Mouse (Mus musculus) testis, postnatal 10 days (tissue): ENCODE data around the gene Ifitm3.
"Not testable (repeated sequence)": the region's sequence is repeated elsewhere in the genome, so short reads cannot be mapped to it uniquely, and the experiment has no call there.

ENCODE experiments used
- DNase-seq: peaks from one replicate; pipeline ENCODE4 v3.0.0; 2021; ENCODE audit warnings: low spot score

The Ifitm3 gene

GRCm38 (mm10) chr7:141032458-141033167, 22.0 kb upstream of the Ifitm3 start:
- no peak for DNase-seq

GRCm38 (mm10) chr7:141030390-141030789, 19.8 kb upstream of the Ifitm3 start:
- no peak for DNase-seq

DNA sequence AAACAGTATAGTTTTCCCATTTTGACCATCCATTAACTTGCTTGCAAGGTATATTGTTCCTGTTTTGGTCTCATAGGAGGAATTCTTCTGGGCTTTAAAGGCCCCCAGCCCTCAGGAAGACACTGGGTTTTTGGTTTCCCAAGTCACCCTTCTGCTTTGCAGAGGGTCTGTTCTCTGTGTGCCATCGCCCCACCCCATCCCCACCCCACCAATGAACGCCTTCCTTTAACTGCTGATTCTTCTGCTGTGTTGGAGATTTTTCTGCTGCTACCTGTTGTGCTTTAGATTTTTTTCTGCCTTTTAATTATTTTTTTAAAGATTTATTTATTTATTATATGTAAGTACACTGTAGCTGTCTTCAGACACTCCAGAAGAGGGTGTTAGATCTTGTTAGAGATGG, 18.3 kb upstream of the Ifitm3 start, which contains the start of gene Gm17387:
Gm17387 (plus strand) TSS at position 301 of the 400 bp plus-strand sequence.
- DNase-seq: no peak

- no peak for DNase-seq
Measured at GRCm38 (mm10) chr7:141026740-141027098, 16.1 kb upstream of the Ifitm3 start.

DNA sequence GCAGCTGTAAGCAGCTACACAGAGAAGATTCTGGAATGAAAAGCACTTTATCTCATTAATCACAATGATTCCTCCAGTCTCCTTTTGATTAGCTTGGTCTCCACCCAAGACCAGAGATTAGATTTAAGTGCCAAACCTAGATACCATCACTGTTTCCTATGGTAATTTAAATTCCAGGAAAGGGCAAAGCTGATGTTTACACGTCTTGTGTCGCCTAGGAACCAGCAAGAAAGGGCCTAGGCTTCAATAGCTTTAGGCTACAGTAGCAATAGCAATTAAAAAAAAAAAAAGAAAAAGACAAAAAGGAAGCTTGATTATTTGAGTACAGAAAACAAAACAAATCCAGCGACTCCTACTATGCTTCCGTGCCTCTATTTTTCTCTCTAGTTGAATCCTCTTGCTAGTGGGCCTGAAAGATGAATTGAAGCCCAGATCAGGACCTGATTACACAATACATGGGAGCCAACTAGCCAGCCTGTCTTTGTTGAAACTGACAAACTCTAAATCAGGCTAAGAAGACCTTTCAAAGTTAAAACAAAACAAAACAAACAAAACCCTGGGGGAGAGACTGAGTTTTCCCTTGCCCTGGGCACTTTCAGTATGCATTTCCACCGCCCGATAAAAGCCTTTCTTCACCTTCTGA, 15.6 kb upstream of the Ifitm3 start:
- no peak for DNase-seq

DNA sequence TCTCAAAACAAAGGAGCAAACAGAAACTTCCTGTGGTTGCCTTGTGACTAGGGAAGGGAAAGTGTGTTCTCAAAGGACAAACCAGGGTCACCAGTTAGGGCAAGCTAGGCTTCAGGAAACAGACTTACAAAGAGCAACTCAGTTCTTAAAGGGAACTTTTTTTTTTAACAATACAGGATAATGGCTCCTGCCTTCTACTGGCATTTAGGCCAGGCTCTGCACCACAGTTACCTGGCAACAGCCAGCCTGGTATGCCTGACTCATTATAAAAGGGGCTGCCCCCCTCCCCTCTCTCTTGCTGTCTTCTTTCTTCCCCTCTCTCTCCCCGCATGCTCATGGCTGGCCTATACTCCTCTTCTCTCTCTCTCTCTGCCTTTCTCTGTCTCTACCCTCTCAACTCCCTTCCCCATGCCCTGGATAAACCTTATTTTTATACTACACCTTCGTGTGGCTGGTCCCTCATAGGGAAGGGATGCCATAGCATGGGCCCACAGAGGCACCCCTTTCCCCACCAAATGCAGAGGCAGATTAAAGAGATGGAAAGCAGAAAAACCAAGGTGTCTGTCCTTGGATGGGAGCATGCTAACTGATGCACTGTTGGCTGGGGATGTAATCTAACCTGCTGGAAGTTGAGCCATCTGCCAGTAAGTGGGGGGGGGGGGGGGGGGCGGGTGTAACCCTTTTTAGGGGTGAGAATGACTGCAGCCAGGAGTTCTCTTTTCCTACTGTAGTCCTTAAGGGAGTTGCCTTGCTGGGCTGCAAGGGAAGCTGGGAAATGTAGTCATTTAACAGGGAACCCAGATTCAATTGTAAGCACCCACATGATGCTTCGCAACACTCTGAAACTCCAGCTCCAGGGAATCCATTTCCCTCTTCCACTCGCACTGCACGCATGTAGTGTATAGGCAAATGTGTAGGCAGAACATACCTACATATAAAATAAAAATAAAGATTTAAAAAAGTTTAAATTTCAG, 14.6 kb upstream of the Ifitm3 start:
- no peak for DNase-seq

GRCm38 (mm10) chr7:141021489-141022449, 11.2 kb upstream of the Ifitm3 start:
- no peak for DNase-seq

DNA sequence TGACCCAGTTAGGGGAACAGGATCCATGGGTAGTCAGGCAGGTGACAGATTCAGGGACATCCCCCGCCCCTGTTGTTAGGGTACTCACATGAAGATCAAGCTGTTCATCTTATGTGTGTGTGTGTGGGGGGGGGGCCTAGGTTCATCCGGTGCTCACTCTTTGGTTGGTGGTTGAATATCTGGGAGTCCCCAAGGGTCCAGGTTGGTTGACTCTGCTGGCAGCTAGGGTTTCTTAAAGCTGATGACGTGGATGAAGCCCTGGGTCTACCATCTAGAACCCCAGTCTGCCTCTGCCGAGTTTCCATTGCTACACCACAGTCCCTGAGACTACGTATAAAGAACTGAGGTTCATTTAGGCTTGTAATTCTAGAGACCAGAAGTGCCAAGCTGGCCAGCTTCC, 8.5 kb upstream of the Ifitm3 start:
- DNase-seq: no peak

DNA sequence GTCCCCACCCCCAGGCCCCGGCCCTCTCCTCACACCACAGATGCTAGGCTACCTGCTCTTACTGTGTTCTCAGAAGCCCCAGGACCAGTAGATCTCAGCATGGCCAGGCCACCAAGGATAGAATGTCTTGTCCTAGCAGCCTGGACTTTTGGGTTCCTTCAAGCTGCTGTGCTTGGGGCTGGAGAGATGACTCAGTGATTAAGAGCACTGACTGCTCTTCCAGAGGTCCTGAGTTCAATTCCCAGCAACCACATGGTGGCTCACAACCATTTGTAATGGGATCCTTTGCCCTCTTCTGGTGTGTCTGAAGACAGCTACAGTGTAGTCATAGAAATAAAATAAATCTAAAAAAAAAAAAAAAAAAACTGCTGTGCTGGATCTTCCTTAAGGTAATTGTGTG, 7.3 kb upstream of the Ifitm3 start, which contains the start of gene Ifitm6:
Ifitm6 (minus strand) TSS at position 101 of the 400 bp plus-strand sequence.
- DNase-seq: not testable (repeated sequence)

DNA sequence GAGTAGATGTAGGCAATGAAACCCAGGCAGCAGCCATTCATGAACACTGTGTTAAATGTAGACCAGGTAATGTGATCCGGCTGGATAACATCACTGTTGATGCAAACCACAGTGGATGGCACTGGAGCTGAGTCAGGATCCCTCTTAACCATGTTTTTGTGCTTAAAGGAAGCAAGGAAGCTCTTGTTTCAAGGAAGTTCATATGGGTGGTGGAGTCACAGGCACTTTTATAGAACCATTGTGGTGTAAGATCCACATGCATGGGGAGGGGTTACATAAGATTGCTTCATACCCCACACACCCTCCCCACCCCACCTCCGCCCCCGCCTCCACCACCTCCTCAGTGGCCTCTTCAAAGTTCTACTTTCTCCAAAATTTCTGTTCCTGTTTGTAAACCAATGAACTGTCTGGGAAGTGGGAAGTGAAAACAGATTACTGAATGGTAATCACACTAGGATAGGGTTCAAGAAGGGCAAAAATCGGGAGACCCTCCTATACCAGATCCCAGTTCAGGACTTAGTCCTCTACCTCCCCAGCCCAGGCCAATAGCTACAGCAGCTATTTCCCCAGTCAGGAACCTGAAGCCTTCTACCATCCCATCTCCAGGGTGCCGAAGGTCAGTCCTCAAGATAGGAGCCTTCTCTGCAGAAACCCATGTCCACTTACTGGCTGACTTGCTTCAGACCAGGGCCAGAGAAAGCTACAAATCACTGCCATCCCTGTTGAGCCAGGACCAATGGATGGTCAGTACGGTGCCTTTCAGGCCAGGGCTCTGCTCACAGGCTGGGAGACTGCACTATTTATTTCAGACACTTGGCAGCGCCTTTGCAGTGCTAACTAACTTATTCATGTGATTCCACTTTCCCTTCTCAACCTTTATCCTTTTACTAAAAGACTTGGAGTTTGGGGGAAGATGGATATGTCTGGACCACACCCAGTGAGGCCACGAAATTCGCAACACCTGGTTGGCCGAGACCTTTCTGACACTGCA, 6.4 kb upstream of the Ifitm3 start:
- DNase-seq: no peak

DNA sequence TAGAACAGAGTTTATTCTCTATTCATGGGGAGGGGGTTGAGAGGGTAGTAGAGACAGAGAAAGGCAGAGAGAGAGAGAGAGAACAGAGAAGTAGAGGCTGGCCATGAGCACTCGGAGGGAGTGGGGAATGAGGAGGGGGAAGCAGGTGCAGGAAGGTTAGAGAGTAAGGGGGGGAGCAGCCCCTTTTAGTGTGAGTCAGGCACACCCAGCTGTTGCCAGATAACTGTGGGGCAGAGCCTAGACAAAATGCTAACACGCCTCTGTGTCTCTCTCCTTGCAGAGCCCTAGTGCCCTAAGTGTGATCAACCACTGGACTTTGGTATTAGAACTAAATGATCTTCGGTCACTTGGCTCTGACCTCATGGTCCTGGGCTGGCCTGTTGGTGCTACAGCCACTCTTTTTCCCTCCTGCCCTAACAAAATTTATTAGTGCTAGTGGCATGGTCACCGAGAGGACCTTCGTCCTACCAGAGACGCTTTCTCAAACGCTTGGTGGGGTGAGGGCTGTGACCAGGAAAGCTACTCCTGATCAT, 734 bp upstream of the Ifitm3 start:
- no peak for DNase-seq

DNA sequence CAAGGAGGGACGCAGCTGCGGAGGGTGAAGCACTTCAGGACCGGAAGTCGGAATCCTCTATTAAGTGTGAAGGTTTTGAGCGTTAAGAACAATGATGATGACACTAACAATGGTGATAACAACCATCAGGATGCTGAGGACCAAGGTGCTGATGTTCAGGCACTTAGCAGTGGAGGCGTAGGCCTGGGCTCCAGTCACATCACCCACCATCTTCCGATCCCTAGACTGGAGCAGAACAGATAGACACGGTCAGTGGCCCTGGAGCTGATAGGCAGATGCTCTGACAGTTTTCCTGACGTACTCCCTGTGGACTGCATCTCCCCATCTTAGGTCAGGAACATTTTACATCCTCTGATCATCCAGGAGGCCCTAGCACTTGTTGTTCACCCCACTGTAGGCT, 905 bp downstream of the Ifitm3 start:
- DNase-seq: no peak

DNA sequence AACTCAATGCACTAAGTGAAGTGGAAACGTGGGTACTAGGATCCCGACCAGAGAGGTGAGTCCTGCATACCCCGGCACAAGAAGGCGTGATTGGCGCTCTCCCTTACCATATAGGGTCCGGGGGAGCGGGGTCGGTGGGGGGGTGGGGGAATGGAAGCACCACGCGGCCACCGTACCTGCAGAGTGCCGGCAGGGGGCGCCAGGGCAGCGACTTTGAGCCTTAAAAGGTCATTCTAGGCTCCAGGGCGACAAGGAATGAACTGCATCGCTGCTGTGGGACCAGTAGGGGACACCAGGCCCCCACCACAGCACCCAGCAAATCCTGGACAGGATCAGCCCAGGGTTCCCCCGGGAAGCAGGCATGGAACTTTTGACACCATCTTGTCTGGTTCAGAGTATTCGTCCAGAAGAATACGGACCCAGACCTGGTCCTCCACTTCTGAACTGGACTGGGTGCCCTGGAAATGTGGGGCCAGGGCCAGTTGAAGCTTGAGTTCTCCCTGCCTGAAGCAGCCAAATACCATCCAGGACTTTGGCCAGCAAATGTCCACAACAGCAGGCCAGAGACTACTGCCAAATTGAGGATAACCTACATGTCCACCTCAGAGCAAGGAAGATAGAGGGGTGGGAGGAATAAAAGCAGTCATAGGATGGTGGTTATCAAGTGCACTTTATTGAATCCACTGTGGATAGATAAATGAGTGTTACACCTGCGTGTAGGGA, 1.5 kb downstream of the Ifitm3 start:
- DNase-seq: peak; percentile 92

DNA sequence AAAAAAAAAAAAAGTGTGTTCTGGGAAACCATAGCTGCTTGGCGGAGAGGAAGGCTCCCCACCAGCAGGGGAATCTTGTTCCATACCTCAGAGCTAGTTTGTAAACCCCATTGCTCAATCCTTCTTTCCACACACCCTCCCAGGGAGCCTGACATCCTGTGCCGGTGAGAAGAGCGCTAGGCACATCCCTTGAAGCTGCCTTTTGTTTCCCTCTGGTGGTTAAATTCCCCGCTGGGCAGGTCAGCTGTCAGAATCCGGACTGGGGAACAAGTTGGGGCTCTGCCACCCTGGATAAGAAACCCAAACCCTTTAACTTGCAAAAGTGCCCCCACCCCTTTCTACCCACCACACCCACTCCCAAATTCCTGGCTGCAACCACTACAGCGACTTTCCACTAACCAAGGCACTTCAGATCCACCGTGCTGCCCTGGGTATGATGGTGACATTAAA, 2.2 kb downstream of the Ifitm3 start:
- DNase-seq: no peak

GRCm38 (mm10) chr7:141006914-141007313, 3.7 kb downstream of the Ifitm3 start:
- peak; percentile 53 for DNase-seq

GRCm38 (mm10) chr7:141006446-141006845, 4.1 kb downstream of the Ifitm3 start:
- no peak for DNase-seq

DNA sequence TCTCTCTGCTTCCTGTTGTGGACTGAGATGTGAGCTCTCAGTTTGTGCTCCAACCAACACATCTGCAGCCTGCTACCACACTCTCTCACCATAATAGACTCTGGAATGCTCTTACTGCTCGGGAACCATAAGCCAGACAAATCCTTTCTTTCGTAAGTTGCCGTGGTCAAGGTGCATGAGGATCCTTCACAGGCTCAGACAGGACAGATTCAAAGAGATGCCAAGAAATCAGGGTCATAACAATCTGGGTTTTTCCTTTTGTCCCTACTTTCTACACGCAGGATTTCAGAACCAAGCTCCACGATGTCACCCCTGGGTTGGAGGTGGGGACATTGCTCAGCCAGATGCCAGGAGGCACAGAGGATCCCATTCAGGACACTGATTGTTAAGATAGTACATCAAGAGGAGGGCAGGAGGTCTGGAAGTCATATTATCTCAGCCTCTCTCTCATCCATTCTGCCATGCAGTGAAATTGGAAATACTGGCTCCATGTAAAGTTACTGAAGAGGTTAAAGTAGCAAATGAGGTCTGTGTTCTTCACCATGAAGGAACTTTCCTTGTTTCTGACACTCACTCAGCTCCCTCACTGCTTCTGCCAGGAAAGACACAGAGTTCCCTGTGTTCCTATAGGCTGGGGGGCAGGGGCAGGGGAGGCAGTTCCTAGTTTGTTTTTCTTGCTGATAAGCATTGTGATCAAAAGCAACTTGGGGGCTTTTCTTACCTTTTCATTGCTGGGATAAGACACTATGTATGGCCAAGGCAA, 7.1 kb downstream of the Ifitm3 start:
- DNase-seq: no peak
